ENCODE assay signal across 8 mouse cellular contexts in the genomic region with DNA sequence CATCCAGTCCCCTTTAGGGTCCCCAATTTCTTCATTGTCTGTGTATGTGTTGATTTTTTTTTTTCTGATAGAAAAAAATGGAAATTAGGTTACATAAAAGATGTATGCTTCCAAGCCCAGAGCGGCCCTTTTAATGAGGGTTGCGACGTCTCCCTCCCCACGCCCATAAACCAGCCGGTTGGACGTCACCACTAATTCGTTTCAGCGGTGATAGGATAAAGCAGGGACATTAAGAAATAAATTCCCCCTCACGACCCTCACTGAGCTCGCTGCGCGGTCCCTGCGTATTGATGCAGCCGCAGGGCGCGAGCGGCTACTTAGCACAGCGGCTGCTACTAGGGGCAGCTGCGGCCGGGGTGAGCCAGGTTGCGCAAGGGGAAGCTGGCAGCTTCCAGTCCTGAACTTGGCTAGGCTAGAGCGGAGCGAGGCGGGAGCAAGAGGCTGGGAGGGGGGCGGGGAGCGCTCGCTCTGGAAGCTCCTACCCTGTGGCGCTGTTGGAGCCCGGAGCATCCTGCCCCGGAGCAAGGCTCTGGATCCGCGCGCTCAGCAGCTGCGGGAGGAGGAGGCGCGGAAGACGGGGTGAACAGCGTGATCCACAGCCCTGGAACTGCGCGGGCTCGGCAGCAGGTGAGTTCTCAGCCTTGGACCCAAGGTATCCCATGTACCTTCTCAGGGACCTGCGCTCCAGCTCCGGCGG.
DNase-seq lines count a peak whose midpoint lies in the region; ATAC-seq and TF ChIP-seq lines count a peak whose summit lies in the region.

No protein-coding gene starts in this region.

- peak overlapping the region; percentile 45 for H3K4me3 ChIP-seq in forebrain, embryonic 15.5 days
- H3K4me3 ChIP-seq in hindbrain, embryonic 14.5 days (replicated peaks; ENCODE audit: low read length), result peak overlapping the region; percentile 35
- H3K4me3 ChIP-seq in limb, embryonic 11.5 days (ENCODE audit: low read depth, low read length), result 0 out of 2 replicates have a peak overlapping the region, but pooled peaks have one; percentile 5
- no peak overlapping the region for H3K4me3 ChIP-seq in myocyte

- no peak for TF ChIP-seq POLR2A in myocyte (IDR thresholded peaks at IDR 0.05; ENCODE audit: insufficient read length, low read depth)

- peak overlapping the region; percentile 70 for H3K4me2 ChIP-seq in forebrain, embryonic 15.5 days (replicated peaks)
- peak overlapping the region; percentile 75 for H3K4me2 ChIP-seq in hindbrain, embryonic 14.5 days (replicated peaks)
- H3K4me2 ChIP-seq in limb, embryonic 11.5 days (ENCODE audit: low read depth, severe bottlenecking), result 0 out of 2 replicates have a peak overlapping the region, but pooled peaks have one; percentile 8
- H3K4me2 ChIP-seq in myocyte (ENCODE audit: low read depth), result no peak overlapping the region

- H3K9ac ChIP-seq in forebrain, embryonic 15.5 days (replicated peaks), result peak overlapping the region; percentile 49
- H3K9ac ChIP-seq in hindbrain, embryonic 14.5 days, result peak overlapping the region; percentile 55
- H3K9ac ChIP-seq in limb, embryonic 11.5 days (ENCODE audit: low read length), result no peak overlapping the region

- WGBS in forebrain, embryonic 15.5 days, result under 1% methylated on average over 41 of the region's 44 CpGs
- WGBS in hindbrain, embryonic 14.5 days, result under 1% methylated on average over 44 of the region's 44 CpGs
- WGBS in limb, embryonic 11.5 days, result under 1% methylated on average over 44 of the region's 44 CpGs

- peak overlapping the region; percentile 86 for H3K27ac ChIP-seq in forebrain, embryonic 15.5 days (replicated peaks)
- no peak overlapping the region for H3K27ac ChIP-seq in hindbrain, embryonic 14.5 days
- H3K27ac ChIP-seq in limb, embryonic 11.5 days (replicated peaks; ENCODE audit: low read depth, low read length), result no peak overlapping the region

- no peaks in the 10 kb centered on the region for H3K36me3 ChIP-seq in forebrain, embryonic 15.5 days
- H3K36me3 ChIP-seq in hindbrain, embryonic 14.5 days (replicated peaks; ENCODE audit: control insufficient read depth, insufficient read depth), result no peaks in the 10 kb centered on the region
- no peaks in the 10 kb centered on the region for H3K36me3 ChIP-seq in limb, embryonic 11.5 days (ENCODE audit: control insufficient read depth, insufficient read depth, low read length)
- H3K36me3 ChIP-seq in myocyte (ENCODE audit: control insufficient read depth, insufficient read depth), result no peaks in the 10 kb centered on the region

- no peaks in the 10 kb centered on the region for H3K9me3 ChIP-seq in forebrain, embryonic 15.5 days
- H3K9me3 ChIP-seq in hindbrain, embryonic 14.5 days (ENCODE audit: control insufficient read depth, low read length), result no peaks in the 10 kb centered on the region
- H3K9me3 ChIP-seq in limb, embryonic 11.5 days (ENCODE audit: control insufficient read depth, low read length), result no peaks in the 10 kb centered on the region

- H3ac ChIP-seq in myocyte (ENCODE audit: control insufficient read depth, insufficient read length), result no peak overlapping the region

- DNase-seq in WW6 (ENCODE audit: low read depth, low spot score), result peak; percentile 40
- peak; percentile 77 to 78 for DNase-seq in cerebellum, adult 18-20 months
- DNase-seq in hindbrain, embryonic 14.5 days (ENCODE audit: low spot score), result peak; percentile 49
- DNase-seq in limb, embryonic 11.5 days (ENCODE audit: low spot score), result peak; percentile 35
- DNase-seq in spleen, postnatal 36 days (ENCODE audit: low spot score in 2 of 2), result no peak

- H3K27me3 ChIP-seq in forebrain, embryonic 15.5 days, result peaks cover 15% of the 10 kb centered on the region; the same call in 1 of the 2 replicates
- H3K27me3 ChIP-seq in hindbrain, embryonic 14.5 days (ENCODE audit: control insufficient read depth, insufficient read depth, low read length), result peaks cover 54% of the 10 kb centered on the region
- H3K27me3 ChIP-seq in limb, embryonic 11.5 days (ENCODE audit: control insufficient read depth, insufficient read depth, low read length), result peaks cover 46% of the 10 kb centered on the region
- H3K27me3 ChIP-seq in myocyte (ENCODE audit: control insufficient read depth, insufficient read depth, insufficient read length), result no peaks in the 10 kb centered on the region

- H3K4me1 ChIP-seq in forebrain, embryonic 15.5 days, result peaks cover 45% of the 10 kb centered on the region
- H3K4me1 ChIP-seq in hindbrain, embryonic 14.5 days (replicated peaks; ENCODE audit: control insufficient read depth, insufficient read depth, low read length), result peaks cover 10% of the 10 kb centered on the region; the same call in 1 of the 2 replicates
- H3K4me1 ChIP-seq in limb, embryonic 11.5 days (ENCODE audit: control insufficient read depth, insufficient read depth, low read length), result 0 out of 2 replicates have a peak, but pooled peaks cover 5% of the 10 kb centered on the region

- peak; percentile 72 for ATAC-seq in forebrain, embryonic 15.5 days (replicated peaks)
- peak; percentile 51; the same call in 1 of the 2 replicates for ATAC-seq in hindbrain, embryonic 14.5 days (ENCODE audit: low FRiP score)
- no peak for ATAC-seq in limb, embryonic 11.5 days (ENCODE audit: insufficient number of reproducible peaks, low FRiP score, low TSS enrichment, low read depth)
- ATAC-seq in megakaryocyte-erythroid progenitor cell, adult 5-6 weeks (replicated peaks; ENCODE audit: low FRiP score, low TSS enrichment, poor library complexity, severe bottlenecking), result no peak

- no peaks in the 10 kb centered on the region for H3K79me2 ChIP-seq in myocyte (ENCODE audit: control insufficient read depth, insufficient read depth)

TF ChIP-seq in myocyte, 11 proteins besides CTCF, POLR2A, EP300 and RAD21:
- TF ChIP-seq SRF (IDR thresholded peaks at IDR 0.05; ENCODE audit: control insufficient read depth, insufficient read length, low read depth) (no peak), CEBPB (IDR thresholded peaks at IDR 0.05; ENCODE audit: insufficient read depth, poor library complexity, severe bottlenecking) (0 out of 2 replicates have a peak, but pooled peaks have one; percentile 39)

Comparison
In these comparisons a context has a peak if more than half of its experiments do, and no peak if none do; other contexts are left out.
1. DNase-seq: peak in WW6 (single experiment), cerebellum, adult 18-20 months (2 of 2), hindbrain, embryonic 14.5 days (single experiment) and limb, embryonic 11.5 days (single experiment); none in spleen, postnatal 36 days (0 of 2).
2. ATAC-seq: peak in forebrain, embryonic 15.5 days (single experiment) and hindbrain, embryonic 14.5 days (single experiment); none in limb, embryonic 11.5 days (single experiment) and megakaryocyte-erythroid progenitor cell, adult 5-6 weeks (single experiment).